Mouse (Mus musculus): ENCODE data around the gene Hoxa3. TPM values are rescaled to one million over a fixed set of nuclear protein-coding genes. Genes with fewer than 3 reads are reported as not detected.

Gene Hoxa3
- polyA plus RNA-seq, 1 experiment from 2014 or later = 3.4 TPM

DNA sequence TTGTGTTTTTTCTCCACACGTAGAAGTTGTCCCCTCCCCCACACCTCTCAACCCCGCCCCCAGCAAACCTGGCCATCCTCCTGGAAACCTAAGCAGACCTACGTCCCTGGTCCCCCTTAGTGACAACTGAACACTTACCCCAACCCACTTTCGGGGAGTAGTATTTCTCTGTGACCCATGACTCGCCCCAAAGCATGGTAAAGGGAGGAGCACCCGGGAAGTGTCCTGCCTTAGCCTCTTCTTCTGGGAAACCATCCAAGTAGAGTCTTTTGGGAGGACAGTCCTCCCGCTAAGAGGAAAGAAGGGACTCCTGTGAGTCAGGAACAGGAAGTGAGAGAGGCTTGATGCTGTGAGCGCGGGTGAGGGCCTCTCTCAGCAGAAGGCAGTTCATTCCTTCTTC, 53.2 kb downstream of the Hoxa3 start:
- H3K27me3 ChIP-seq (replicated peaks; ENCODE audit: control insufficient read depth, insufficient read depth, low read length) = peaks cover 43% of the 10 kb centered on the region
- no peak for ATAC-seq
- peak overlapping the region; percentile 39 for H3K4me3 ChIP-seq (ENCODE audit: low read depth, low read length)
- peak overlapping the region; percentile 99 for H3K4me2 ChIP-seq (replicated peaks; ENCODE audit: low read depth)
- 31% methylated on average over 8 of the region's 9 CpGs for WGBS
- H3K36me3 ChIP-seq (ENCODE audit: control insufficient read depth, insufficient read depth) = no peaks in the 10 kb centered on the region
- TF ChIP-seq CTCF (IDR thresholded peaks at IDR 0.05; ENCODE audit: low read depth) = no peak
- peak overlapping the region; percentile 34; the same call in 1 of the 2 replicates for H3K9ac ChIP-seq (ENCODE audit: low read depth, low read length)
- H3K9me3 ChIP-seq (ENCODE audit: control insufficient read depth) = no peaks in the 10 kb centered on the region
- H3K4me1 ChIP-seq (replicated peaks; ENCODE audit: control insufficient read depth, insufficient read depth, low read length) = no peaks in the 10 kb centered on the region
- H3K27ac ChIP-seq (ENCODE audit: low read depth, low read length) = peak overlapping the region; percentile 72; the same call in 1 of the 2 replicates

DNA sequence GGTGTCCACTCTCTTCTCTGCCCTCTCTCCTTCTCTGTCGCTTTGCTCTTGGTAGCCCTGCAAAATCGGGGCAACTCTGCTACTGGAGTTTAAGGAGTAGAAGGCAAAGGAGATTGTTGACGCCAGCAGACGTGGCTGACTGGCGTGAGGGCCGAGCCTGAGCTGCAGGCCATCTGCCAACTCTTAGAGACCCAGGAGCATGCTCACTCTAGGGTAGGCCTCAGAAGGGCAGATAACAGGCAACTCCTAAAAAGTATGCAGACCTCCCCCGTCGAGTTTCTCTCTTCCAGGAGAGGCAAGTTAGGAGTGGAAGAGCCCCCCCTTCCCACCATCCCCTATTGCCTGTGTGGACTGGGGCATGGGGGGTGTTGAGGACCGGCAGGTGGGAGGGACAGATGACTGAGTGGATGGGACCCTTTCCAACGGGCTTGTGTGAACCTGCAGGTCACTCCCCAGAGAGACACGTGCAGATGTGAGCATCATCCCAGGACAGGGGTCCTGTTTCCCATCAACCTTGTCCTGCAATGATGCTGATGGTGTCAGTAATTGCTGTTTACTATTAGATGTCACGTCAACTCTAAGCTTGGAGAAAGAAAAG, 53.9 kb downstream of the Hoxa3 start:
- WGBS = 29% methylated on average over 12 of the region's 12 CpGs
- H3K9ac ChIP-seq (ENCODE audit: low read depth, low read length) = peak overlapping the region; percentile 70
- peak; percentile 15; the same call in 1 of the 2 replicates for ATAC-seq
- peak overlapping the region; percentile 99 for H3K4me2 ChIP-seq (replicated peaks; ENCODE audit: low read depth)
- H3K4me3 ChIP-seq (ENCODE audit: low read depth, low read length) = peak overlapping the region; percentile 74
- TF ChIP-seq CTCF (IDR thresholded peaks at IDR 0.05; ENCODE audit: low read depth) = no peak
- H3K27me3 ChIP-seq (replicated peaks; ENCODE audit: control insufficient read depth, insufficient read depth, low read length) = peaks cover 48% of the 10 kb centered on the region
- no peaks in the 10 kb centered on the region for H3K36me3 ChIP-seq (ENCODE audit: control insufficient read depth, insufficient read depth)
- H3K4me1 ChIP-seq (replicated peaks; ENCODE audit: control insufficient read depth, insufficient read depth, low read length) = no peaks in the 10 kb centered on the region
- H3K9me3 ChIP-seq (ENCODE audit: control insufficient read depth) = no peaks in the 10 kb centered on the region
- peak overlapping the region; percentile 70 for H3K27ac ChIP-seq (ENCODE audit: low read depth, low read length)

DNA sequence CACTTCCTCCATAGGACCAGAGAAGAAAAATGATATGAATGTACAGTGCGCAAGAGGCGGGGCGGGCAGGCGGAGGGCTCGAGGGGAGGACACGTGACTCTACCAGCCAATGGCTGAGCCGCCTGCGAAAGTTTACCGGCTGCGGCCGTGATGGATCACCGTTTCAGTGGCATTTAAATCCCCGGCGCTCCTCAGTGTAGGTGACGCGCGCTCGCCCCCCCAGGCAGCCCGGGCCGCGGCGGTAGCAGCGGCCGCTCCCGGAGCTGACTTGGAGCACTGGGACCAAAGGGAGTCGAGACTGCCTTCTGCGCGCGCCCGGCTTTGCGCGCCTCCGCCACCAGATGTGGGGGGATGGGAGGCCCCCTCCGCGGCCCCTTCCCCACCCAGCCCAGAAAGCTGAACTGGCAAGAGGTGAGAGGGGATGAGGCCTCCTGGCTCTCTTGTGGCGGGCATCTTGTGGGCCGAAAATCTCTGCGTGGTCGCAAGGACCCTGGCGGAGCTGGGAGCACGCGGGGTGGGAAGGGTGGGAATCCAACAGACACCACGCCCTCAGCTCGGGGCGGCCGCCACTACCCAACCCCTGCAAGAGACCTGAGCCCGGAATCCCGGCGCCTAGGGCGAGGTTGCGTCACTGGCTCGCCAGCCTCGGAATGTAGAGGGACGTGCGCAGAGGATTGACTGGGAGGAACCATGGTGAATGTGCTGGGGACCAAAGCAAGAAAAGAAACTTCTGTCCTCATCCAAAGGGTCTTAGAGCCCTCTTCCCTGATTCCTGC, 54.7 kb downstream of the Hoxa3 start, which contains the start of gene Hoxa1:
Gene Hoxa1, minus strand, starts transcription at position 42 of the 776 bp plus-strand sequence.
- Histone ChIP-seq H3K4me2 (replicated peaks; ENCODE audit: low read depth) (peak within 1 kb of the TSS; percentile 99), H3K27me3 (replicated peaks; ENCODE audit: control insufficient read depth, insufficient read depth, low read length) (peaks cover 51% of the 10 kb centered on the region), H3K36me3 (ENCODE audit: control insufficient read depth, insufficient read depth) (no peaks in the 10 kb centered on the region), H3K27ac (ENCODE audit: low read depth, low read length) (peak within 1 kb of the TSS; percentile 70), H3K4me1 (replicated peaks; ENCODE audit: control insufficient read depth, insufficient read depth, low read length) (no peaks in the 10 kb centered on the region), H3K4me3 (ENCODE audit: low read depth, low read length) (peak within 1 kb of the TSS; percentile 74), H3K9me3 (ENCODE audit: control insufficient read depth) (no peaks in the 10 kb centered on the region), H3K9ac (ENCODE audit: low read depth, low read length) (peak within 1 kb of the TSS; percentile 70)
- ATAC-seq = peak; percentile 75
- TF ChIP-seq CTCF (IDR thresholded peaks at IDR 0.05; ENCODE audit: low read depth) = no peak
- WGBS = 1% methylated on average over 55 of the region's 55 CpGs

DNA sequence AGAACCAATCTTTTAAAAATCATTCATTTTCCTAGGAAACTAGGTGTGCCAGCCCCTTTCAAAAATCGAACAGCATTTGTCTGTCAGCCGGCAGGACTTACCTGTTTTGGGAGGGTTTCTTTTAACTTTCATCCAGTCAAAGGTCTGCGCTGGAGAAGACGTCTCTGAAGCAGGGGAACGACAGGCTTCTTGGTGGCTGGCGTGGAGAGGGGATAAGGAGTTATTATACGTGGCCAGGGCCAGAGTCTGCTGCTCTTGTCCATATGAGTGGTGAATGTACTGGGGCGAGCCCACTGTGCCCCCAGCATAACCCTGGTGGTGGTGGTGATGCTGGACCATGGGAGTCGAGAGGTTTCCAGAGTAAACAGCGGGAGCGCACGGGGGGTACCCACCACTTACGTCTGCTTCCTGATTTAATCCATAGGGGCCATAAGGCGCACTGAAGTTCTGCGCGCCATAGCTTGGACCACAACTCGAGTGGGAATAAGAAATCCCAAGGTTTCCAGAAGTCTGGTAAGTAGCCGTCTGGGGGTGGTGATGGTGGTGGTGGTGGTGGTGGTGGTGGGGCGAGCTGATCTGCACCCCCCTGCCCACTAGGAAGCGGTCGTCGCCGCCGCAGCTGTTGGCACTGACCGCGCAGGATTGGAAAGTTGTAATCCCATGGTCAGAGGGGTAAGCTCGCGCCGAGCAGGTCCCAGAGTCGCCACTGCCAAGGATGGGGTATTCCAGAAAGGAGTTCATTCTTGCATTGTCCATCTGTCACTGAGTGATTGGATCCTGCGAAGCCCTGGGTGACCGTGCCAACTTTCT, 55.5 kb downstream of the Hoxa3 start:
- WGBS = 4% methylated on average over 32 of the region's 32 CpGs
- peak; percentile 26; the same call in 1 of the 2 replicates for ATAC-seq
- no peaks in the 10 kb centered on the region for H3K4me1 ChIP-seq (replicated peaks; ENCODE audit: control insufficient read depth, insufficient read depth, low read length)
- TF ChIP-seq CTCF (IDR thresholded peaks at IDR 0.05; ENCODE audit: low read depth) = no peak
- H3K36me3 ChIP-seq (ENCODE audit: control insufficient read depth, insufficient read depth) = no peaks in the 10 kb centered on the region
- H3K27ac ChIP-seq (ENCODE audit: low read depth, low read length) = no peak overlapping the region
- H3K27me3 ChIP-seq (replicated peaks; ENCODE audit: control insufficient read depth, insufficient read depth, low read length) = peaks cover 52% of the 10 kb centered on the region
- H3K4me2 ChIP-seq (replicated peaks; ENCODE audit: low read depth) = peak overlapping the region; percentile 99
- H3K4me3 ChIP-seq (ENCODE audit: low read depth, low read length) = peak overlapping the region; percentile 74
- H3K9ac ChIP-seq (ENCODE audit: low read depth, low read length) = no peak overlapping the region
- H3K9me3 ChIP-seq (ENCODE audit: control insufficient read depth) = no peaks in the 10 kb centered on the region

DNA sequence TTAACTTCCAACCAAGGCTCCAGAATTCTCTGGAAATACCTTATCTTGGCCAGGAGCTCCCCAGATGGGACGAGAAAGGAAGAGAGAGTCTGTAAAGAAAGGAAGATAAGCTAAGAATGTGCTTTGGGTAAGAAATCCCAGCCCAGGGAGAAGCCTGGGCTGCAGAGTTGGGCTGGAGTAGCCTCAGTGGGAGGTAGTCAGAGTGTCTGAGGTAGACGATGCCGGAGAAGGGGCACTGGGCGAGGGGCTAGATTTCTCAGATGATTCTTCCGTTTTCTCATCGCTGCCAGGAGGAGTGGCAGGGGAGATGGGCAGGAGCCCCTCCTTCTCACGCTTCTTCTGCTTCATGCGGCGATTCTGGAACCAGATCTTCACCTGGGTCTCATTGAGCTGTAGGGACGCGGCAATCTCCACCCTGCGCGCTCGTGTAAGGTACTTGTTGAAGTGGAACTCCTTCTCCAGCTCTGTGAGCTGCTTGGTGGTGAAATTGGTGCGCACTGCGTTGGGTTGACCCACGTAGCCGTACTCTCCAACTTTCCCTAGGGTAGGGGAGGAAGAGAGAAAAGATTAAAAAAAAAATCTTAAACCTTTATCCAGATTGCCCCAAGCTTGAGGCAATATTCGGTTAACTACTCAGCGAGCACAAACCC, 56.5 kb downstream of the Hoxa3 start:
- TF ChIP-seq CTCF (IDR thresholded peaks at IDR 0.05; ENCODE audit: low read depth) = no peak
- Histone ChIP-seq H3K4me3 (ENCODE audit: low read depth, low read length) (no peak overlapping the region), H3K4me1 (replicated peaks; ENCODE audit: control insufficient read depth, insufficient read depth, low read length) (no peaks in the 10 kb centered on the region)

More for the DNA sequence above, 56.5 kb downstream of the Hoxa3 start:
- H3K36me3 ChIP-seq (ENCODE audit: control insufficient read depth, insufficient read depth) = no peaks in the 10 kb centered on the region
- H3K27ac ChIP-seq (ENCODE audit: low read depth, low read length) = no peak overlapping the region
- no peaks in the 10 kb centered on the region for H3K9me3 ChIP-seq (ENCODE audit: control insufficient read depth)
- no peak overlapping the region for H3K4me2 ChIP-seq (replicated peaks; ENCODE audit: low read depth)
- 43% methylated on average over 20 of the region's 20 CpGs for WGBS
- H3K27me3 ChIP-seq (replicated peaks; ENCODE audit: control insufficient read depth, insufficient read depth, low read length) = peaks cover 58% of the 10 kb centered on the region
- no peak for ATAC-seq
- no peak overlapping the region for H3K9ac ChIP-seq (ENCODE audit: low read depth, low read length)
